Mouse (Mus musculus) kidney, adult 2 months (tissue): ENCODE results near the gene Pck2. TPM values are rescaled to one million over a fixed set of nuclear protein-coding genes. Genes with fewer than 3 reads are reported as not detected.

Source experiments
- DNase-seq: peaks from one replicate; pipeline ENCODE4 v3.0.0; 2021
- H3K27ac ChIP-seq: fragments of 200-500 bp; 2 replicates; pipeline ENCODE4 v1.5.1; 2012; ENCODE audit warnings: low read depth, low read length, control low read depth, inconsistent platforms; ENCODE audit not compliant: insufficient read depth
- H3K27me3 ChIP-seq: fragments of 200-500 bp; replicated peaks from 2 replicates; pipeline ENCODE4 v1.6.1; 2012; ENCODE audit warnings: mild to moderate bottlenecking, moderate library complexity, low read length, inconsistent platforms; ENCODE audit not compliant: control insufficient read depth, insufficient read depth
- H3K36me3 ChIP-seq: fragments of 200-500 bp; 2 replicates; pipeline ENCODE4 v1.6.1; 2012; ENCODE audit warnings: mild to moderate bottlenecking, moderate library complexity, low read length, inconsistent platforms; ENCODE audit not compliant: control insufficient read depth, insufficient read depth
- H3K4me1 ChIP-seq: fragments of 200-500 bp; 2 replicates; pipeline ENCODE4 v1.6.1; 2011; ENCODE audit warnings: low read length; ENCODE audit not compliant: control insufficient read depth, insufficient read depth
- H3K4me3 ChIP-seq: fragments of 200-500 bp; 2 replicates; pipeline ENCODE4 v1.5.1; 2011; ENCODE audit warnings: mild to moderate bottlenecking, low read depth, low read length, control low read depth; ENCODE audit not compliant: insufficient read depth
- CTCF ChIP-seq: fragments of 200-500 bp; conservative IDR thresholded peaks from 2 replicates; pipeline ENCODE4 v1.5.1; 2011; ENCODE audit warnings: low read depth, mild to moderate bottlenecking, control low read depth, low read length, moderate library complexity, mixed read lengths; ENCODE audit not compliant: insufficient read depth, insufficient read length
- POLR2A ChIP-seq: fragments of 200-500 bp; IDR thresholded peaks from one replicate; pipeline ENCODE4 v1.6.1; 2011; ENCODE audit warnings: low read depth, low read length, control low read depth
- WGBS: fragments of 180-500 bp; shearing (Covaris S2); methylation state at CpG from one replicate; pipeline ENCODE4 v1.1.7; 2018; 5-methylcytosine and 5-hydroxymethylcytosine counted together
- polyA plus RNA-seq: library from polyadenylated mRNA; depleted of rRNA; stranded (reverse); fragments of >200 nt; gene quantifications from 2 replicates; pipeline ENCODE4 v1.2.3, GENCODE M21; 2012; rRNA removed

Gene Pck2
- polyA plus RNA-seq, 1 experiment: 22.9 TPM

GRCm38 (mm10) chr14:55598521-55599390, 58.7 kb downstream of the Pck2 start:
- Histone ChIP-seq H3K27ac (no peak overlapping the region), H3K36me3 (peaks cover 10% of the 10 kb centered on the region), H3K4me1 (0 out of 2 replicates have a peak, but pooled peaks cover 3% of the 10 kb centered on the region), H3K4me3 (no peak overlapping the region), H3K27me3 (no peaks in the 10 kb centered on the region)
- TF ChIP-seq POLR2A: no peak
- TF ChIP-seq CTCF: no peak
- WGBS: 91% methylated on average over 21 of the region's 21 CpGs
- no peak for DNase-seq

Other genes with a start within 250 kb of the Pck2 start
- 141 and 173 TPM in 2 replicates for gene Dhrs4, start 61.5 kb upstream of the Pck2 start, polyA plus RNA-seq
- 3.5 and 3.8 TPM in 2 replicates for gene Carmil3, start 49.6 kb upstream of the Pck2 start, polyA plus RNA-seq
- 0.11 and 0.22 TPM in 2 replicates for gene Cpne6, start 29.8 kb upstream of the Pck2 start, polyA plus RNA-seq
- gene Nrl, start 15.3 kb upstream of the Pck2 start, polyA plus RNA-seq: not detected in 2 replicates
- 223 and 243 TPM in 2 replicates for gene Dcaf11, start 19.7 kb downstream of the Pck2 start, polyA plus RNA-seq
- gene A730061H03Rik, start 20.1 kb downstream of the Pck2 start, polyA plus RNA-seq: 0.75 and 1.4 TPM in 2 replicates
- 115 and 116 TPM in 2 replicates for gene Fitm1, start 35.4 kb downstream of the Pck2 start, polyA plus RNA-seq
- 60.5 and 77.5 TPM in 2 replicates for gene Psme1, start 37.9 kb downstream of the Pck2 start, polyA plus RNA-seq
- 21.9 and 24.9 TPM in 2 replicates for gene Emc9, start 45.0 kb downstream of the Pck2 start, polyA plus RNA-seq
- gene Psme2, start 50.8 kb downstream of the Pck2 start, polyA plus RNA-seq: 53.1 and 60.2 TPM in 2 replicates
- 27.0 and 27.6 TPM in 2 replicates for gene Rnf31, start 51.4 kb downstream of the Pck2 start, polyA plus RNA-seq
- gene Irf9, start 63.3 kb downstream of the Pck2 start, polyA plus RNA-seq: 36.9 and 39.9 TPM in 2 replicates
- 11.4 and 13.3 TPM in 2 replicates for gene Rec8, start 77.8 kb downstream of the Pck2 start, polyA plus RNA-seq
- 69.7 and 84.9 TPM in 2 replicates for gene Ipo4, start 95.7 kb downstream of the Pck2 start, polyA plus RNA-seq
- gene Gm49378, start 97.6 kb downstream of the Pck2 start, polyA plus RNA-seq: 3.2 and 4.0 TPM in 2 replicates
- gene Tm9sf1, start 103.5 kb downstream of the Pck2 start, polyA plus RNA-seq: 109 and 110 TPM in 2 replicates
- gene Tssk4, start 109.9 kb downstream of the Pck2 start, polyA plus RNA-seq: 0.67 and 0.79 TPM in 2 replicates
- gene Mdp1, start 120.2 kb downstream of the Pck2 start, polyA plus RNA-seq: 22.4 and 27.2 TPM in 2 replicates
- gene Gmpr2, start 131.7 kb downstream of the Pck2 start, polyA plus RNA-seq: 18.7 and 21.7 TPM in 2 replicates
- 321 and 438 TPM in 2 replicates for gene Nedd8, start 131.9 kb downstream of the Pck2 start, polyA plus RNA-seq
- gene Tinf2, start 141.6 kb downstream of the Pck2 start, polyA plus RNA-seq: 9.9 and 10.2 TPM in 2 replicates
- 29.6 and 30.1 TPM in 2 replicates for gene Tgm1, start 173.7 kb downstream of the Pck2 start, polyA plus RNA-seq
- gene Rabggta, start 182.0 kb downstream of the Pck2 start, polyA plus RNA-seq: 70.0 and 86.9 TPM in 2 replicates
- 223 and 228 TPM in 2 replicates for gene Dhrs1, start 205.4 kb downstream of the Pck2 start, polyA plus RNA-seq
- gene Nop9, start 205.4 kb downstream of the Pck2 start, polyA plus RNA-seq: 12.9 and 16.1 TPM in 2 replicates
- gene Cideb, start 218.2 kb downstream of the Pck2 start, polyA plus RNA-seq: 485 and 513 TPM in 2 replicates
- 0.56 and 0.76 TPM in 2 replicates for gene Ltb4r2, start 221.2 kb downstream of the Pck2 start, polyA plus RNA-seq
- gene Ltb4r1, start 225.7 kb downstream of the Pck2 start, polyA plus RNA-seq: 0.75 and 1.1 TPM in 2 replicates
- gene Adcy4, start 243.8 kb downstream of the Pck2 start, polyA plus RNA-seq: 16.8 and 16.9 TPM in 2 replicates
- 3.5 and 4.7 TPM in 2 replicates for gene Ripk3, start 248.6 kb downstream of the Pck2 start, polyA plus RNA-seq